Mouse (Mus musculus): ENCODE measurements around the gene Lman1l.

Gene Lman1l

DNA sequence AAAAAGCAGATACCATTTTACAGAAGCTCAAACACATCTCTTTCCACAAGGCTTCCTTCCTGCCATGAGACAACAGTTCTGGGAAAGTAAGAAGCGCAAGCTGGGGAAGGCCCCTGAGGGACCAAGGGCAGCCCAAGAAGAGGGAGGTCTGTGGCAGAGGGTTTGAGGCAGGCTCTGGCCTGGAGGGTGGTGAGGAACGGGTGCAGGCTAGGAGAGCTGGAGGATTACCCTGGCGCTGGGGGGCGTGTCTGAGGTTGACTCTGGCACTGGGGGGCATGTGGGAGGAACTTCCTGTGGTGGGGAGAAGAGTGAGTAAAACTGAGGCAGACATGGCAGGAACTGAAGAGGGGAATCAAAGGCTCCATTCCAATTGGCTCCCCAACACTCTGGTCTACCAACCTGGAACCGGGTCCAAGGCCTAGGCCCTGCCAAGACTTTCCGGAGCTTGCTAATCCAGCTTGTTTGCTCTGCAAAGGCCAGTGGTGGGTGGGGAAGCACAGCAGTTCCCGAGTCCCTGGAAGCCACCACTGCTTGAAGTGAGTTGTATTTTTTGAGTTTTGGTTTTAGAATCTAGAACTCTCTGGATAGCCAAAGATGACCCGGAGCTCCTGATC, 2.9 kb downstream of the Lman1l start:
- DNase-seq (ENCODE audit: low spot score): no peak

DNA sequence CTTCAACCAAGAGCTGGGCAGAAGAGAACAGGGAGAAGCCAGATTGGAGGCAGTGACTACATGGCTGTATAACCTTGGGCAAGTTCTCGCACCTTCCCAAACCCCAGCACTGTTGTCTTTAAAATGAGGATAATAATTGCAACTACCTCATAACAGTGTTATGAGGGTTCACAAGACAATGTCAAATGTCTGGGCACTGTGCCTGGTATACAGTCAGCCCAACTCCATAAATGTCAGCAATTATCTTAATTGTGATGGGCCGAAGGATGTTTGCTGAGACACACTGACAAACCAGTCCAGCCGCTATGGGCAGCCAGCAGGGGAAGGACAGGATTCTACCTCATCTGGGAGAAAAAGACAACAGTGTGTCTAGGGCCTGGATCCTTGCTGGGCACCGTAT, 5.8 kb downstream of the Lman1l start:
- DNase-seq (ENCODE audit: low spot score): no peak

DNA sequence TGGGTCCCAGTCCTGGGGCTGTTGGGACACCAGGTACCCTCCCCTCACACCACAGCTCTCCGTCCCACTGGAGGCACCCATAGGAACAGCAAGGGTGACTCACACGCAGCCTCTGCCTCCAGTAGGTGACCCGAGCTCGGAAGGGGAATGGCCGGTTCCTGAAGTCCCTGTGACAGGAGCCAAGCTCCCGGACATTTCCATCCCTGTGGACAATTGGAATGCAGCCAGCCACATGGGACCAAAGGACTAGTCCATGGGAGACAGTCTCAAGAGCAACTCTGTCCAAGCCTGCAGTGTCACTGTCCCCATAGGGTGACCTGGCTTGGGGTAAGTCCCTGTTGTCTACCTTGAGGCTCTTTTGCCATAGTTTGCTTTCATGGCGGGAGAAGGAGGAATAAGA, 6.6 kb downstream of the Lman1l start:
- DNase-seq (ENCODE audit: low spot score): no peak

DNA sequence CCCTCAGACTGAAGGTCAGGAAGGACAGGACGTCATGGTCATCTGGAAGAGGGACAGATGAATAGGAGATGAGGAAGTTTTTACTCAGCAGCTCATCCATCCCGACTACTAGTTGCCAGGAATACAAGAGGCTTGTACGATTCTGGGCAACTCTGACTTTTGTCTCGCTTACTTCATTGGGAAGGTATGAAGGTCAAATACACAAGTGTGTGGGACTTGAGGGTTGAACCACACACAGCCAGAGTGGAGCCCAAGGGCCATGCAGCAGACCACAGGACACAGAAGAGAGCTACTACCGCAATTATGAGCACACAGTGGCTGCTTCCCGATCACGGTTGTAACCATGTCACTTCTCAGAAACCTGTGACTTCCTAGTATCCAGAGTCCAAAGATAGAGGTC, 8.0 kb downstream of the Lman1l start:
- no peak for DNase-seq (ENCODE audit: low spot score)

DNA sequence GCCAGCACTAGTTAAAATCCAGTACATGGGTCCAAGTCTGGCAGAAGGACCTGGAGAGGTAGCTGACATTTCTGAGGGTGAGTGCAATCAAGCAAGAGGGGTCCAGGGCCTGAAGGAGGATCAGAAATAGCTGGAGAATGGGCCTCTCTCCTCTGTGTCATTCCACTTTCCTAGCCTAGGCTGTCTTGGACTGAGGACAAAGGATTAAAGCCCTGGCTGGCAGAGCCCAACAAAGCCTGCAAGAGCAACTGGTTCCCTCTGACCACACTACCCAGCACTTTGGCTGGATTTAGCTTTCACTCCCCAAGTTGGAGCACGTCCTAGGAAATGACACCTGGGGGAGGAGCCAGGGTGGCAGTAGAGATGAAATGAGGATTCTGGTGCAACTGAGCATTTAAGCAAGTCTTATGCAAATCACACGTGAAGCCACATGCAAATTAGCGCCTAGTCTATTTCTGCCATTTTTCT, 10.2 kb downstream of the Lman1l start:
- DNase-seq (ENCODE audit: low spot score): no peak

DNA sequence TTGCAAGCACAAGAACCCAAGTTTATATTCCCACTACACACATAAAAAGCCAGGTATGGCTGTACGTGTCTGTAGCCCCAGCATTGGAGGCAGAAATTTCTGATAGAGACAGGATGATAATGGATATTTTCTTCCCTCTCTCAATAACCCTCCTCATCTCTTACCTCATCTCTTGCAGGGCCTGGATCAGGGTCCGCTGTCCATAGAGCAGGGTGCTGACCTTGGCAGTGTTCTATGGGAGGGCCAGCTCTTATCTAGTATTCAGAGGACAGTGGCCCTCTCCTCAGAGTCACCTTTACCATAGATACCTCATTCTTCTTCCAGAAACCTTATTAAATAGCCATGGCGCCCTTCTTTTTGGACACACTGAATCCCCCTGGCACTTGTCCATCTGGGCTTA, 10.8 kb downstream of the Lman1l start:
- DNase-seq (ENCODE audit: low spot score): no peak

DNA sequence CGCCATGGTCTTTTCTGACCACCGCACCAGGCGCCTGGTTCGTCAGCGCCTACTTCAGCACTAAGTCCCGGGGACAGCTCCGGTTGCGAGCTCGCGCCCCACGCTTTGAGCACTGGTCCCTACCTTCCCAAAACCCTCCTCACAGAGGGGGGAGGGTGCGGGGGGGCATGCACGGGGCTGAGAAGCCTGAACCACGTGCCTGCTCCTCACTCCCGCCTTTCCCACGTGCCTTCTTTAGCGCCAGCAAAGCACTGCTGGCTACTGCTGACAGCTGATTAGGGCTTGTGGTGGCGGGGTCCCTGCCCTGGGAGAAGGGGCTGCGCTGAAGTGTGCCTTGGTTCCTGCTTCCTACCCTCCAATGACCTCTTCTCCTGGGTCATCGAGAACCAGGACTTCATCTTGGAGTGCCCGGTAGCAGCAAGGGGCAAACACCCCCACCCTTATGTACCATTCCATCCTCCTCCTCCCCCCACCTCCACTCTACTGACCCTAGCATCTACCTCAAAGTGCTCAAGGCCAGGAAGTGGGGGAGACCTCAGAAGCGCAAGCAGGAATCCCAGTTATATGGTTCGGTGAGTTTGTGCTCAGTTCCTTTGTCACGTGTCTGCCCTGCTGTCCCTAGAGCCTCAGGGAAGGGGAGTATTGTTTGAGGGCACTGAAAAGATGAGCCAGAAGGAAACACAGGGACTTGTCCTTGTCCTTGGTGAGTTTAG, 14.3 kb downstream of the Lman1l start, which contains the start of gene Cplx3:
Gene Cplx3, minus strand, starts transcription at position 143 of the 713 bp plus-strand sequence.
- DNase-seq (ENCODE audit: low spot score): peak; percentile 76

DNA sequence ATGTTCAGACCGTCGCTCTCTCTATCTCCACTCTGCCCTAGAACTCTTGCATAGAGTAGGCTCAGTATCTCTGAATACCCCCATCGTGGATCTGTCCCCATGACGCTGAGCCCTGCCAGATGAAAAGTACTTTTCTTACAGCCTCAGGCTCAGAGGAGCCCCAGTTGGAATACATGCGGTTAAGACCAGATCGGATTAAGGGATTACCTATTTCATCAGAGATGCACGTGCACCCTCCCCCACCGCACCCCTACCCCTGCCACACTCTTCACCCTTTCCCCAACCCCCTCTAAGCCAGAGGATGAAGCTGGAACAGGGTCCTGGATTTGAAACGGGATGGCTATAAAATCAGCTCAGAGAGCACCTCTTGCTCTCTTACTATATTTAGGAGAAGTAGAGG, 15.1 kb downstream of the Lman1l start:
- peak; percentile 53 for DNase-seq (ENCODE audit: low spot score)

DNA sequence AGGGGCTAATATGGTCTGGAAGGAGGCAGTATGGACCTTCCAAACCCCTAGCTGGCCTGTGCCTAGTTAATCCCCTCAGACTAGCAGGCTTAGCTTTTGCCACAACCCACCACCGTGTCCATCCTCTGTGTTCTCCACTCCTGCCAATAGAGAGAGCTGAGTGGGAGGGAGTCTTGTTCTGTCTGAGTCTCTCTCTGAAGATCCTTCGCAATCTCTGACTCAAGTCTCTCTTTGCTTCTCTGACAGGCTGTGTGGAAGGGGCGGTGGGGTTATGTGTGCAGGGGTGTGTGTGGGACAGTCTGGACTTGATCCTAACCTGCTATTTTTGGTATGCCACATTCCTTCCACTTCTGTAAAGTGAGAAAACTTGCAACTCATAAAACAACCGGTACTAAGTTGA, 15.7 kb downstream of the Lman1l start:
- no peak for DNase-seq (ENCODE audit: low spot score)

DNA sequence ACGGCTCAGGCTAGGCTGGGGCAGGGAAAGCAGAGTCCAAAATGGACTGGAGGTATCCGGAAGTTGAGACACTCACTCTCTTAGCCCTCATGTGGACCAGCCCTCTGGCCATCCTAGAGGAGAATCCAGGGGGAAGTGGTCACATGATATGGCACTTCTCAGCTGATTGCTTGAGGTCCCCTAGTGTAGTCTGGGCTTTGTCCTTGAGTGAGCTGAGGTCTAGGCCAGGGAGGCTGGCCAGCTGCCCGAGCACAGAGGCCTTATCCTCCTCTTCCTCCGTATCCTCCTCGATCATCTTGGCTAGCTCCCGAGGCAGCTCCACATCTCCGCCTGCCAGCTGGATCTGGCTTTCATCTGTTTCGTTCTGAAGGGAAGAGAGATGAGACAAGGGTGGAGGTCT, 18.5 kb downstream of the Lman1l start:
- DNase-seq (ENCODE audit: low spot score): no peak

DNA sequence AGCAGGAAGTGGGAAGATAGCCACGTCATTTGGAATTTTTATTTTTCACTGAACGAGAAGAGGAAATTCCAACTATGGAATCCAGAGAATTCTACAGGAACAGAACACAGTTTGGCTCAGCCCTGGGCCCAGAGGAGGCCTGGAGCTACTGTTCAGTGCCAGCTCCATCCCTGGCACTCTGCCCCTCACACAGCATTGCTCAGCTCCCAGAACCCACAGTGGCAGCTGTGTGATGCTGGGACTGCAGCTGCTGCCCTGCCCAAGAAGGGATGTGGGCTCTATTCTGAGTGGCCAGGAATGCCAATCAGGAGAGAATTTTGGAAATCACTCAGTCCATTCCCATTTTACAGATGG, 19.2 kb downstream of the Lman1l start:
- DNase-seq (ENCODE audit: low spot score): no peak

DNA sequence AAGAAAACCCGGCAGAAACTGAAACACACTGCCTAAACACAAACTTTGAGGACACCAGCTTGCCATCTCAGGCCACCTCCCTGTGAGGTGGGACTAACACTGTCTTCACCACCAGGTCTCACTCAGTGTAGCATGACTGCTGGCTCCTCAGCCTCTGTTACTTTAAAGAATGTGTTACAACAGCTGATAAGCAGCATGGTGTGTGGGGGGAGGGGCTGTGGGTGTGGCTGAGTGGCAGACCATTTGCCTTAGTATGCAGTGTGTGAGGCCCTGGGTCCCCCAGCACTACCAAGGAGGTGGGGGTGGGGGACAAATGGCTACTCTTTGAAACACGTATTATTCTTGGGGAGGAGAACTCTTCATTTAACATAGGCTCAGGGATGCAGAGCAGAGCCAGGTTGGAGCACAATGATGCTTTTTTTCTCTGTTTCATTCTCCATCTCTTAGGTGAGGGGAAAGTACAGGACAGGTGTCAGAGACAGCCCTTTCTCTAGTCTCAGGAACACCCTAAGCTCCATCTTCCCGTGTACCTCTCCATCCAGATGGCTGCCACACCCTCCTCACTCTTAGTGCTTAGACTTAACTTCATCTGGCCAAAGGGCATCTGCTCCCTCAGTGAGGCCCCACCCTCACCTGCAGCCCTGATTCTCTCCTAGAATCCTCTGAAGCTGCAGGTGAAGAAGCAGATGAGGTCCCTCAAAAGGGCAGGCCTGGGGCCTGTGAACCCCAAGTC, 19.8 kb downstream of the Lman1l start:
- peak; percentile 60 for DNase-seq (ENCODE audit: low spot score)

DNA sequence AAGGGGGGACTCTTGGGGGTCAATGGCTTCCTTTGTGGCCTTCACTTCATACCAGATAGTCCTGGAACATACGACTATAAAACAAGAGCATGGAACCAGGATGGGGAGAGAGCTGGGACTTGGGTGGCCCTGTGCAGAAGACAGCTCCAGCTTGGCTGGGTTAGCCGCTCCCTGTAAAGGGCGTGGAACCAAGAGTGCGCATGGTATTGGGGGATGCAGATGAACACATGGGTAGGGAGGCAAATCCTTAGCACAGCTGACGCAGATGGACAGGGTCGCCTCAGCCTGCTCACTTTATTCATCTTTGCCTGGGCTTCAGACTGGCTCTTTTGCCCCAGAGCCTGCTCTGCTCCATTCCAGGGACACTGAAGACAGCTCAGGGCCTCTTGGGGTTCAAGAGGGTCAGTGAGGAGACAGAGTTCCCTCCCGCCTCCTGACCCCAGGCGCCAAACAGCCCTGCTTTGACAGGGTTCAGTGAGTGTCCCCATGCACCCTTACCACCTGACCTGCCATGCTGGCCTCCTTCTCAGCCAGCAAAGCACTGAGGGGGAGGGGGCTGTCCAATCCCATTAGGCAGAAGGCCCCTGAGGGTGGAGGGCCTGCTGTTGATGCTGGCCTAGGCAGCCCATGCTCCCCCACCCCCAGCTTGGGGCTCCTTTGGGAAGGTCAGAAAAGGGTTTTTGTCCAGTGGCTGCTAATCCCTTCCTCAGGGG, 21.6 kb downstream of the Lman1l start:
- peak; percentile 82 for DNase-seq (ENCODE audit: low spot score)

DNA sequence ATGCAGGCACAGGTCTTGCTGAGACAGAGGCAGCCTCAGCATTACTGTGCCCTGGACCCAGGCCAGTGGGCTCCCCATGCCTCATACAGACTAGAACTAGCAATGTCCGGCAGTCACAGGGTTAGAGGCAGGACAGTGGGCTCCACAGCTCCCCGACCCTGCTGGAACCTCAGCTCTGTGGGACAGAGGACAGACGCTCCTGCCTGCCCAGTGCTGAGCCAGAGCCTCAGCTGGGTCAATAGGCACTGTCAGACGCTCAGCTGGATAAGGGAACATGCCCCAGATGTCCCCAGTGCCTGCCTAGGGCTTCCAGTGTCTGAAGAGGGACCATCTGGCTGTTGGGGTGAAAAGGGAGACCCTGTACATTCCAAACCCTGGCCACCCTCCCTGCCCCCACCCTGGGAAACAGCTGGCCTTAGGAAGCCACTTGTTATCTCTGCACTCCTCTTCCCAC, 22.6 kb downstream of the Lman1l start:
- DNase-seq (ENCODE audit: low spot score): peak; percentile 62

DNA sequence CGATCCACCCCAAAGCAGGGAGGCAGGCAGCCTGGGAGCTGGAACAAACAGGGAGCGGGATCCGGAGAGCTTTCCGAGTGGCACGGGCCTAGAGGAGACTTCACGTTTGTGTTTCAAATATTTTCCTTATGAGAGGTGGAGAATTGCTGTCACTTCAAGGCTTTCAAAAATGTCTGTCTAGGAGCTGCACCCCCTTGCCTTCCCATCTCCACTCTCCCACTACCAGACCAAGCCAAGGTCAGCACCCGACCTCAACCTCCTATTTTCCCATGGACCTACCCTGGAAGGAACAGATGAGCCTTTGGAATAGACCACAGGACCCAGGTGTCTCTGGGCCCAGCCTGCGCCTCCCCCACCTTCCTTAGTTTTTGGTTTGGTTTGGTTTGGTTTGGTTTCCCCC, 23.3 kb downstream of the Lman1l start:
- no peak for DNase-seq (ENCODE audit: low spot score)

DNA sequence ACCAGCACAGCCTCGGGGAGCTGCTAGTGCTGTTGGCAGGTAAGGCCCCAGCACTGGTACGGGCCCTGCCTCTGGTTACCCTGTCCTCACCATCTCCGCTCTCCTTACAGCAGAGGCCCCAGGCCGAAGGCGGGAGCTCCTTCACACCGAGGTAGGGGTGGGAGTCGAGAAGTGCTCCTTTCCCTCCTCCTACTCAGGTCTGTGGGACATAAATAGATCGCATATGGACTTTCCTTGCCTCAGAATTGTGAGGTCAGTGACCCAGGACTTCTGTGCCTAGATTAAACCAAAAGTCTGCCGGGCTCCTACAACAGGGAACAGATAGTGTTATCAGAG, 26.4 kb downstream of the Lman1l start:
- no peak for DNase-seq (ENCODE audit: low spot score)

DNA sequence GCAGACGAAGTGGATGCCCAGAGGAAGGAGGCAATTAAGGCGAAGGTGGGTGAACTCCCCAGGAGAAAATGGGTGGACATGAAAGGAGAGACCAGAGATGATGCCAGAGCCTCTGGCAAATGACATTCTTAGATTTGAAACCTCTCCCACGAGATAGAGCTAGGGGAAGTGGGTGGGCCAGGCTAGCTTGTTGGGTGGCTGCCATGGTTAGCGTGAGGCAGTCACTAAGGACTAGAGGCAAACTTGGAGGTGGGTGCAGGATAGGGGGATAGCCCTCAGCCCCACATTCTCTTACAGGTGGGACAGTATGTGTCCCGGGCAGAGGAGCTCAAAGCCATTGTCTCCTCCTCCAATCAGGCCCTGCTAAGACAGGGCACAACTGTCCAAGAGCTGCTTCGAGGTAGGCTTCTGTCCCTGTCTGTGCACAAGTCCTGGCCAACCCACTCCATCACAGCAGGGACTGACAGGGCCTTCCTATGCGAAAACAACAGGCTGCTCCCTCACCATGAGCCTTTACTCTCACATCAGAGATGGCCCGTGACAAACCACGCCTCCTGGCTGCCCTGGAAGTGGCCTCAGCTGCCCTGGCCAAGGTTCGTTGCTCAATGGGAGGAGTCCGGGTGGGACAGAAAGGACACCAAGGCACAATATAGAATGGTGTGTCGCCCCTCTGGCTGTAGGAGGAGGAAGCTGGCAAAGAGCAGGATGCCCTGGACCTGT, 27.0 kb downstream of the Lman1l start:
- no peak for DNase-seq (ENCODE audit: low spot score)

DNA sequence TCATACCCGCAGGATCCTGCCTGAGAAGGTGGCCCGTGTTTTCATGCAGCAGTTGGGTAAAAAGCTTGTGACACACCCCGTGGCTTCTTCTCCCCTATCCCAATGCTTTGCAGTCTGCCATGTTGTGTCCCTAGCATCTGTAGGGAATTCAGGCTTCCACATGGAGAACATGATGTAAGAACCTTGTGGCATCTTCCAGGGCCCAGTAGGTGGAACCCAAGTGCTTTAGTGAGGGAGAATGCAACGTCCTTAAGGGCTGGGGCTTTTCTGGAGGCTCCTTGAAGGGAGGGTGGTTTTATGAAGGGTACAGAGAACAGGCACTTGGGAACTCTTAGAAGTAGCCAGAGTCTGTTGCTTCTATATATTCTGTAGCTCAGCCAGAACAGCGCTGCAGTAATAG, 29.8 kb downstream of the Lman1l start:
- DNase-seq (ENCODE audit: low spot score): peak; percentile 67

DNA sequence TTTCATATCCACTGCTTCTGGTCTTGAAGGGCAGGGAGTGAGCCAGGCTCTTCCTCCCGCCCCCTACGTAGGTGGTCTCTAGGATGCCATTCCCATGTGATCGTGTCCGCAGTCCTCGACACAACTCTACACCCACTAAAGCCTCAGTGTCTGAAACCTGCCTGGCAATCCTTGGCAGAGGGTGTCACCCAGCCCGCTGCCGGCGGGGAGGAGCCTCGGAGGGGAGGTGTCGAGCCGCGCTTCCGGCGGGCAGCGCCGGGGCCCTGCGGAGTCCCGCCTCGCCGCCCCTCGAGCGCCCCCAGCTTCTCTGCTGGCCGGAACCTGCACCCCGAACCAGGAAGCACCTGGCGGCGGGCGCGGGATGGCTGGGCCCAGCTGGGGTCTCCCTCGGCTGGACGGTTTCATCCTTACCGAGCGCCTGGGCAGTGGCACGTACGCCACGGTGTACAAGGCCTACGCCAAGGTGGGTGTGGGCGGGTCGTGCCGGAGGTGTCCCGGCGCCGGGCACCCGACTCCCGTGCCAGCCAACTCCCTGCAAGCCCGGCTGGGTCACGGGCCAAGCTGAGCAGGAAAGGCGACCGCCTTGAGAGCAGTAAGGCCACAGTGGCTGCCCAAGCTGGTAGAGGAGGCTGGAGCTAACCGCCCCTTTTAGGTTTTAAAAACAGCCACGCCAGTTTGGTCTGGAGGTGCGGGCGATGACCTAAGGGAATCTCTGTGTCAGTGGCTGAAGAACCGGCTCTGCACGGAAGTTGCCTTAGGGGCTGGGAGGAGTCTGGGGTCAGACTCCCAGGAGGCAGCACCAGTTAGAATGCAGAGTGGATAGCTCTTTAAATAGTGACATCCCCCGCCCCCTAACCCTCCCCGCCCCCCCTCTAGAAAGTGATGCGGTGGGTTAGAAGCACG, 31.1 kb downstream of the Lman1l start, which contains the start of gene Ulk3:
Gene Ulk3, plus strand, starts transcription at position 229 of the 903 bp plus-strand sequence.
- DNase-seq (ENCODE audit: low spot score): peak; percentile 77

DNA sequence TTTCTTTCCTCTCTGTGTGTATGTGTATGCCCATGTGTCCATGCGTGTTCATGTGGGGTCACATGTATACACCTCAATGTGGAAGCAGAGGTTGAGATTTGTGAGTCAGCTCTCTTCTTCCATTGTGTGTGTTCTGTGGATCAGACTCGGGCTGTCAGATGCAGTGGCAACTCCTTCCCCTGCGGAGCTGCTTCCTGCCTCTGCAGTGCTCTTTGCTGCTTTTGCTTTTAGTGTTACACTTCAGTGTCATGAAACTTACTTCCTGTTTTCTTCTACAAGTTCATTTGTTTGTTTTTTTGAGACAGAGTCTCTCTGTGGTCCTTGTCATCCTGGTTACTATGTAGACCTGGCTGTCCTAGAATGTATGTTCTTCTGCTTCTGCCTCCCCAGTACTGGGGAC, 35.6 kb downstream of the Lman1l start:
- DNase-seq (ENCODE audit: low spot score): no peak

All from retina, embryonic 14.5 days (tissue).